Mouse (Mus musculus) kidney, adult 2 months (tissue): ENCODE data around the gene Ccdc85b.

Experiments used
- CTCF ChIP-seq: fragments of 200-500 bp; conservative IDR thresholded peaks from 2 replicates; pipeline ENCODE4 v1.5.1; 2011; ENCODE audit warnings: low read depth, mild to moderate bottlenecking, control low read depth, low read length, moderate library complexity, mixed read lengths; ENCODE audit not compliant: insufficient read depth, insufficient read length
- POLR2A ChIP-seq: fragments of 200-500 bp; IDR thresholded peaks from one replicate; pipeline ENCODE4 v1.6.1; 2011; ENCODE audit warnings: low read depth, low read length, control low read depth

- no peak for TF ChIP-seq CTCF
- peak; percentile 87 for TF ChIP-seq POLR2A
Measured at GRCm38 (mm10) chr19:5488878-5489571, 31.3 kb upstream of the Ccdc85b start.
